Mouse (Mus musculus): ENCODE measurements around the gene Stpg1. TPM values are rescaled to one million over a fixed set of nuclear protein-coding genes. Genes with fewer than 3 reads are reported as not detected.

Gene Stpg1
- polyA plus RNA-seq, 1 experiment from 2014 or later, result not detected

- H3K36me3 ChIP-seq (replicated peaks; ENCODE audit: insufficient read depth, low read length), result no peaks in the 10 kb centered on the region
- TF ChIP-seq CTCF (IDR thresholded peaks at IDR 0.05; ENCODE audit: low read depth) (peak; percentile 35), EP300 (IDR thresholded peaks at IDR 0.05; ENCODE audit: low read depth) (no peak)
- no peaks in the 10 kb centered on the region for H3K4me1 ChIP-seq (ENCODE audit: insufficient read depth)
- H3K4me2 ChIP-seq (ENCODE audit: low read depth, low read length), result no peak overlapping the region
- H3K9ac ChIP-seq (replicated peaks), result no peak overlapping the region
- DNase-seq (no peak), ATAC-seq (no peak)
- H3K27ac ChIP-seq (ENCODE audit: low read depth), result no peak overlapping the region
- peaks cover 4% of the 10 kb centered on the region; the same call in 1 of the 2 replicates for H3K27me3 ChIP-seq (ENCODE audit: insufficient read depth, low read length)
- WGBS (ENCODE audit: insufficient replicate concordance), result 56% methylated on average over 2 of the region's 2 CpGs
- peaks cover 7% of the 10 kb centered on the region; the same call in 1 of the 2 replicates for H3K9me3 ChIP-seq (ENCODE audit: low read length)
- H3K4me3 ChIP-seq (ENCODE audit: low read depth, low read length), result no peak overlapping the region
Measured at GRCm38 (mm10) chr4:135530270-135530669, 35.7 kb downstream of the Stpg1 start.

- WGBS (ENCODE audit: insufficient replicate concordance), result 83% methylated on average over 9 of the region's 9 CpGs
- Histone ChIP-seq H3K4me2 (ENCODE audit: low read depth, low read length) (no peak overlapping the region), H3K9me3 (ENCODE audit: low read length) (peaks cover 7% of the 10 kb centered on the region; the same call in 1 of the 2 replicates), H3K4me1 (ENCODE audit: insufficient read depth) (no peaks in the 10 kb centered on the region), H3K4me3 (ENCODE audit: low read depth, low read length) (no peak overlapping the region), H3K27ac (ENCODE audit: low read depth) (no peak overlapping the region), H3K36me3 (replicated peaks; ENCODE audit: insufficient read depth, low read length) (no peaks in the 10 kb centered on the region), H3K9ac (replicated peaks) (no peak overlapping the region), H3K27me3 (ENCODE audit: insufficient read depth, low read length) (no peaks in the 10 kb centered on the region)
- DNase-seq (no peak), ATAC-seq (no peak)
- TF ChIP-seq EP300 (IDR thresholded peaks at IDR 0.05; ENCODE audit: low read depth) (no peak), CTCF (IDR thresholded peaks at IDR 0.05; ENCODE audit: low read depth) (no peak)
Measured at GRCm38 (mm10) chr4:135531236-135531635, 36.6 kb downstream of the Stpg1 start.

GRCm38 (mm10) chr4:135531771-135532613 lies 37.4 kb downstream of the Stpg1 start:
- Histone ChIP-seq H3K36me3 (replicated peaks; ENCODE audit: insufficient read depth, low read length) (no peaks in the 10 kb centered on the region), H3K9me3 (ENCODE audit: low read length) (peaks cover 7% of the 10 kb centered on the region; the same call in 1 of the 2 replicates), H3K4me3 (ENCODE audit: low read depth, low read length) (no peak overlapping the region), H3K27me3 (ENCODE audit: insufficient read depth, low read length) (no peaks in the 10 kb centered on the region), H3K9ac (replicated peaks) (no peak overlapping the region), H3K27ac (ENCODE audit: low read depth) (no peak overlapping the region), H3K4me2 (ENCODE audit: low read depth, low read length) (no peak overlapping the region), H3K4me1 (ENCODE audit: insufficient read depth) (no peaks in the 10 kb centered on the region)
- no peak for TF ChIP-seq EP300 (IDR thresholded peaks at IDR 0.05; ENCODE audit: low read depth)
- TF ChIP-seq CTCF (IDR thresholded peaks at IDR 0.05; ENCODE audit: low read depth), result no peak
- 56% methylated on average over 9 of the region's 9 CpGs for WGBS (ENCODE audit: insufficient replicate concordance)
- no peak for ATAC-seq
- DNase-seq, result no peak

GRCm38 (mm10) chr4:135533001-135533400 lies 38.4 kb downstream of the Stpg1 start:
- H3K27me3 ChIP-seq (ENCODE audit: insufficient read depth, low read length), result no peaks in the 10 kb centered on the region
- ATAC-seq (no peak), DNase-seq (no peak)
- WGBS (ENCODE audit: insufficient replicate concordance), result 57% methylated on average over 6 of the region's 6 CpGs
- H3K4me3 ChIP-seq (ENCODE audit: low read depth, low read length), result no peak overlapping the region
- H3K27ac ChIP-seq (ENCODE audit: low read depth), result no peak overlapping the region
- H3K9ac ChIP-seq (replicated peaks), result no peak overlapping the region
- H3K4me1 ChIP-seq (ENCODE audit: insufficient read depth), result no peaks in the 10 kb centered on the region
- no peak overlapping the region for H3K4me2 ChIP-seq (ENCODE audit: low read depth, low read length)
- peaks cover 7% of the 10 kb centered on the region; the same call in 1 of the 2 replicates for H3K9me3 ChIP-seq (ENCODE audit: low read length)
- TF ChIP-seq EP300 (IDR thresholded peaks at IDR 0.05; ENCODE audit: low read depth) (no peak), CTCF (IDR thresholded peaks at IDR 0.05; ENCODE audit: low read depth) (no peak)
- no peaks in the 10 kb centered on the region for H3K36me3 ChIP-seq (replicated peaks; ENCODE audit: insufficient read depth, low read length)

GRCm38 (mm10) chr4:135535021-135535420 lies 40.4 kb downstream of the Stpg1 start:
- ATAC-seq (no peak), DNase-seq (no peak)
- H3K36me3 ChIP-seq (replicated peaks; ENCODE audit: insufficient read depth, low read length), result no peaks in the 10 kb centered on the region
- H3K9me3 ChIP-seq (ENCODE audit: low read length), result peaks cover 7% of the 10 kb centered on the region; the same call in 1 of the 2 replicates
- 86% methylated on average over 3 of the region's 3 CpGs for WGBS (ENCODE audit: insufficient replicate concordance)
- no peaks in the 10 kb centered on the region for H3K27me3 ChIP-seq (ENCODE audit: insufficient read depth, low read length)
- H3K4me1 ChIP-seq (ENCODE audit: insufficient read depth), result no peaks in the 10 kb centered on the region
- no peak overlapping the region for H3K27ac ChIP-seq (ENCODE audit: low read depth)
- no peak overlapping the region for H3K4me2 ChIP-seq (ENCODE audit: low read depth, low read length)
- no peak for TF ChIP-seq CTCF (IDR thresholded peaks at IDR 0.05; ENCODE audit: low read depth)
- TF ChIP-seq EP300 (IDR thresholded peaks at IDR 0.05; ENCODE audit: low read depth), result no peak
- no peak overlapping the region for H3K9ac ChIP-seq (replicated peaks)
- H3K4me3 ChIP-seq (ENCODE audit: low read depth, low read length), result no peak overlapping the region

GRCm38 (mm10) chr4:135539056-135539455 lies 44.5 kb downstream of the Stpg1 start:
- TF ChIP-seq EP300 (IDR thresholded peaks at IDR 0.05; ENCODE audit: low read depth), result no peak
- no peak for TF ChIP-seq CTCF (IDR thresholded peaks at IDR 0.05; ENCODE audit: low read depth)
- Histone ChIP-seq H3K9ac (replicated peaks) (no peak overlapping the region), H3K27ac (ENCODE audit: low read depth) (no peak overlapping the region), H3K4me1 (ENCODE audit: insufficient read depth) (no peaks in the 10 kb centered on the region), H3K36me3 (replicated peaks; ENCODE audit: insufficient read depth, low read length) (no peaks in the 10 kb centered on the region), H3K4me2 (ENCODE audit: low read depth, low read length) (no peak overlapping the region), H3K27me3 (ENCODE audit: insufficient read depth, low read length) (no peaks in the 10 kb centered on the region), H3K4me3 (ENCODE audit: low read depth, low read length) (no peak overlapping the region), H3K9me3 (ENCODE audit: low read length) (no peaks in the 10 kb centered on the region)
- ATAC-seq (no peak), DNase-seq (no peak)
- 79% methylated on average over 12 of the region's 12 CpGs for WGBS (ENCODE audit: insufficient replicate concordance)
